Mouse (Mus musculus) heart, postnatal 10 days (tissue): ENCODE measurements around the gene Arhgef11. TPM values are rescaled to one million over a fixed set of nuclear protein-coding genes. Genes with fewer than 3 reads are reported as not detected.

Source experiments
- DNase-seq, 2 experiments: peaks; one replicate each; pipeline ENCODE4 v3.0.0; 2021
- intact Hi-C: fragments of 180-260 bp; cut with DNase I; formaldehyde crosslinking; loops from one replicate; pipeline ENCODE4 v1.15.1; 2025
- total RNA-seq, 2 experiments: library from RNA; stranded (reverse); gene quantifications; 2 replicates each; pipeline ENCODE4 v1.2.3; 2021

Arhgef11 gene
- total RNA-seq, 2 experiments from 2014 or later = 23.0 to 23.1 TPM

DNA sequence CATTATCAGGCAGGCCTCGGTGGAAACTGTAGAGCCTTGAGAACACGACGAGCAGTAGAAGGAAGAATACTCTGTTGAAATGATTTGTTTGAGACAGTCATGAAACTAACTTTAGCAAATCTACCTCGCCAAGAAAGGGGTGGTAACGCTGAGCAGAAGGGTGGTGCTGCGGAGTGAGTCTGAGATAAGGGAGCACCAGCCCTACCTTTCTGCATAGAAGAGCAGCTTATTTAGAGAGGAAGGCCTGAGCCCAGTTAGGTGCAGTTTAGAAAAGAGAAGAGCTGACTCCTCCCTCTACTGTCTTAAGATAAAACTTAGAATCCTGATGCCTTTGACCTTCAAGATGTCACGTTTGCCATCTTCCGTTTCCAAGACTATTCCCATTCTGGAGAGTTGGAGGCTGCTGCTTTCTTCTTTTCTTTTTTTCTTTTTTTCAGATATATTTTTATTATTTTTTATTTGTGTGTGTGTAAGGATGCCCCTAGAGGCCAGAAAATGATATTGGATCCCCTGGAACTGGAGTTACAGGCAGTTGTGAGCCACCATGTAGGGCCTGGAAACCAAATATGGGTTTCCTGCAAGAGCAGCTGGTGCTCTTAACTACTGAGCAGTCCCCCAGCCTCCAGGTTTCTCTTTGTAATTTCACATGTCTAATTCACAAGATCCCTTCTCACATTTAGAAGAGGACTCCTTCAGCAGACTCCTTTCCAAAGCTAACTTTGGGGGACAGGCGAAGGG lies 42.5 kb downstream of the Arhgef11 start:
- peak in 1 of 2 experiments; percentile 15 for DNase-seq
- intact Hi-C loops = no loop called here

DNA sequence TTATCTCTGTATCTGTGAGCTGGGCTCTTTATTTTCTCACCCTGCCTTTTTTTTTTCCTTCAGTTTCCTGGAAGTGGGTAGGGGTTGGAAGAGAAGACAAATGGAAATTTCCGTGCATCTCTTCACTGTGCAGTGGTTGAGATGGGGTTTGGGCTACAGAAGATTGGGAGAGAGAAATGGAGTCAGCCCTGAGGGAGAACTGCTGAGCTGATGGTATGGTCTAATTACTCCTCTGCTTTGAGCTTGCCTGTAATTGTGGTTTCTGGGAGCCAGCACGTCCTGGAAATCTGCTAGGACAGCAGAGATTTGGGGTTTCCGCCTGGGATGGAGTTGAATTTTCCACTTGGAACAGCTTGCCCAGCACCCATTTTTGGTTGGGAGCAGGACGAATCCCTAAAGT lies 43.1 kb downstream of the Arhgef11 start:
- DNase-seq = no peak

DNA sequence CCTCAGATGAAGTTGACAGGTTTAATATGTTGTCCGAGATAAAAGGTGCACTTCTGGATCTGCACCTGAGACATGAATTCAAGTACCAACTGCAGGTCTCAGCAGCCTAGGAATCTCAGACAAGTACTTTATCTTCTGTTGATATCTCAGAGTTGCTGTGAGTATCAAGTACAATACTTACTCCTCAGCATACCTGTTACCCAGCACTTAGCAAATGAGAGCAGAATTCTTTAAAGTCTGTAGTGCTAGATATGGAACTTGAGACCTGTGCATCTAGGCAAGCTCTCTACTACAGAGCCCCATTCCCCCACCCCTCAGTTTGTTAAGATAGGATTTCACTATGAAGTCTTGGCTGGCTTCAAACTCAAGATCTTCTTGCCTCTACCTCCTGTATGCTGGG lies 43.9 kb downstream of the Arhgef11 start:
- intact Hi-C loops = no loop called here
- no peak for DNase-seq

More for the DNA sequence above, 43.1 kb downstream of the Arhgef11 start:
- intact Hi-C loops = no loop called here

DNA sequence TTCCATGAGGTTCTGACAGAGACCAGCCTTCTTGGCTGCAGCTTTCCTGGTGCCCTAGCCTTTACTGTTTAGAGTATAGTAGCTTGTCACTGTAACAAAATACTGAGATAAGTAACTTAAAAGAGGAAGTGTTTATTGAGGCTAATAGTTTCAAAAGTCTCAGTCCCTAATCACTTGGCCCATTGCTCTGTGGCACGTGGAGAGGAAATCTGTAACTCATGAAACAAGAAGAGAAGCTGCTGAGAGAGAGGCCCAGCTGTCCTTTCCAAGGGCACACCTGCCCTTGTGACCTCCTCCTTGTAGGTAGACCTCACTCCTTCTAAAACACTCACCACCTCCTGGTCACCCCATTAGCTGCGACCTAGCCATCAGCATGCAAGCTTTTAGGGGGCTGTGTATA lies 101.2 kb downstream of the Arhgef11 start:
- no peak for DNase-seq
- intact Hi-C loops = no loop called here

DNA sequence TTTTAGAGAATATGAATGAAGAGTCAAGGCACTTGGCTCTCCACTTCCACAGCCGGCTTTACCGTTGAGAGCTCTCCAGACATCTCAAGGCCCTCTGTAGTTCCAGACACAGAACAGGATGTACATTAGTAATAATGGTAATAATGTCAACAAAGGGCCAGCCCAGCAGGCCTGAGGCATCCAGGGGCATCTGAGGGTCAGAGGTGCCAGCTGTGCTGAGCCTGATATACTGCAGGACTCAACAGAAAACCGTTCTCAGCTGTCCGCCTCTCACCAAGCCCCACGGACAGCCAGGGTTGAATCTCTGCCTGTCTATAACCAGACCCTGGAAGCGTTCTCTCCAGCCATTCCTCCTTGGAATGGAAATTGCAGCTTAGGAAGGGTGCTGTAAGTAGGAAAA lies 107.2 kb downstream of the Arhgef11 start:
- no peak for DNase-seq
- intact Hi-C loops = no loop called here

DNA sequence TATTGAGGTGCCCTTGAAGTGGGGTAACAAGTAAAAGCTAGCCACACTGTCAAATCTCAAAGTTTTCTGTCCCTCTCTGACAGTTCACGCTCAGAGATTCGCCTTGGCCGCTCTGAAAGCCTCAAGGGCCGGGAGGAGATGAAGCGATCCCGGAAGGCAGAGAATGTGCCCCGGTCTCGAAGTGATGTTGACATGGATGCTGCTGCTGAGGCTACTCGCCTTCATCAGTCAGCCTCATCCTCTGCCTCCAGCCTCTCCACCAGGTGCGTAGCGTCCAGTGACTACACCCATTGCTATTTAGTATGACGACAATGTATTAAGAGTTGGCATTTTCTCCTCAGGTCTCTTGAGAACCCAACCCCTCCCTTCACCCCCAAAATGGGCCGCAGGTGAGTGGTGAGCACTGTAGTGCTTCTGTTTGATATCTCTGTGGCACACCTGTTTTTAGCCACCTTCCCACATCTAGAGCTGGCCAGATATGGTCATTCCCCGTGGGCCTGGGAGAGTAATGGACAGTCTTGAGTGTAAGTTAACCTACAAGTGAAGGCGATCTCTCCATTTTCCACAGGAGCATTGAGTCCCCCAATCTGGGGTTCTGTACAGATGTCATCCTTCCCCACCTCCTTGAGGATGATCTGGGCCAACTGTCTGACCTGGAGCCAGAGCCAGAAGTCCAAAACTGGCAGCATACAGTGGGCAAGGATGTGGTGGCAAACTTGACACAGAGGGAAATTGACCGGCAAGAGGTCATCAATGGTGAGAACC lies 108.2 kb downstream of the Arhgef11 start:
- intact Hi-C loops = no loop called here
- DNase-seq = no peak

DNA sequence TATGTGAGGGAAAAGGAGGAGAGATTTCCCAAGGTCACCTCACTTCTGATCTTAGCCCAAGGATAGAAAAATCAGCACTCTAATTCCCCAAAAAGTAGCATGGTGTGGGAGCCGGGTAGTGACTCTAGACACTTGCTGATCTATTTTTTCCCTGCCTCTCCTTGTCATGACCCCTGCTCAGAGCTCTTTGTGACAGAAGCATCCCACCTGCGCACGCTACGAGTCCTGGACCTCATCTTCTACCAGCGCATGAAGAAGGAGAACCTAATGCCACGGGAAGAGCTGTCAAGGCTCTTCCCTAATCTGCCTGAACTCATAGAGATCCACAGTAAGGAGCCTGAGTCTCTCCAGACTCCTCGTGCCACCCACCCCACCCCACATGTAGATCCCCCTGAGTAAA lies 108.8 kb downstream of the Arhgef11 start:
- DNase-seq = no peak
- intact Hi-C loops = no loop called here

DNA sequence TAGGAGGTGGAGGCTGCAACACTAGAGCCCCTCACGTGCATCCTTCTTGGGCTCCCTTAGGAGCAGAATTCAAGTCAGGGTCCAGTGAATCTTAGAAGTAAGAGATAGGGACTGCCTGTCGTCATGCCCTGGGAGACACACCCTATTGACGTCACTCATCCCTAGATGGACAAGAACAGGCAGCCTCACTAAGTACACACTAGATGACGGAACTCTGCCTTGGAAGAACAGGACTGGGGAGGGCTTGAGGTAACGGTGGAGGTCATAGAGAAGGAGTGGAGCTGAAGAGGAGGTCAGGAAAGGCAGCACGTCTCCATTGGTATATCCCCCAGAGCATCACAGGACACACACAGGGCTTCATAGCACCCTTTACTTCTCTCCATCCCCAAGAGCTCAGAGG lies 111.3 kb downstream of the Arhgef11 start:
- DNase-seq = no peak
- intact Hi-C loops = no loop called here

DNA sequence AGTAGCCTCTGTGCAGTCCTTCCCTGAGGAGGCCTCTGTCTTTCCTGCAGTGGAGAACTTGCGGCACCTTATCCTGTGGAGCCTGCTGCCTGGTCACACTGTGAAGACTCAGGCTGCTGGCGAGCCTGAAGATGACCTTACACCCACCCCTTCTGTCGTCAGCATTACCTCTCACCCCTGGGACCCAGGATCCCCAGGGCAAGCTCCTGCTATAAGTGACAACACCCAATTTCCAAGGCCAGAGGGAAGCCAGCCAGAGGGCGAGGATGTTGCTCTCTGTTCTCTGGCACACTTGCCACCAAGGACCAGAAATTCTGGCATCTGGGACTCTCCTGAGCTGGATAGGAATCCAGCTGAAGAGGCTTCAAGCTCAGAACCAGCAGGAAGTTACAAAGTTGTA lies 115.7 kb downstream of the Arhgef11 start:
- DNase-seq = no peak
- intact Hi-C loops = no loop called here

DNA sequence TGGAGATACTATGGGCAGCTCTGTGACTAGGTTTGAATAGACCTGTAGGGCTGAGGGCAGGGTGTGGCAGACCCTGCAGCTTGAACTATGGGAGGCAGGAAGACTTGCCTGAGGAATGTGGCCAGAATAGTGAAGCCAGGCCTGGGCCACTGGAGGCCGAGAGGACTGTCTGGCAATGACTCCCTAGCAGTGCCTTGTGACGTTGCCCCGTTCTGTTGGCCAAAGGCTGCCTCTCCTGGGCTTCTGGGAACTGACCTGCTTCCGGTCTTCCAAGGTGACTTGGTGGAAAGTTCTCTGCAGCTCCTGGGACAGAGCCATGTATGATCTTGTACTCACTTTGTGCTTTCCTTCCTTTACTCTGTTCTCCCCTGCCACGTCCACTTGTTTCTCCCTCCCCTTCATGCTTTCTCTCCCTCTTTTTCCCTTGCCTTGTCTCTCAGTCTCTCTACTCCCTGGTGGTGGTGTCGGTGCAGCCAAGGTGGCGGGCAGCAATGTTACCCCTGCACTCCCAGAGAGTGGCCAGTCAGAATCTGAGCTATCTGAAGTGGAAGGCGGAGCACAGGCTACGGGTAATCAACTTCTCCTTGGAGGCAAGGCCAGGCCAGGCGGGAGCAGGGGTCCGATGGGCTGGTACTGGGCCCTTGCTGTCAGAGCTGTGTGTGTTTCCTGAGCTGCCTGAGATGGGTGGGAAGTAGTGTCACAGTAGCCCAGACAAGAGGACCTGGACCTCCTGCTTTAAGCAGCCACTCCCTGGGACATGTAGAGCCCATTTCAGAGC lies 116.8 kb downstream of the Arhgef11 start:
- intact Hi-C loops = no loop called here
- no peak for DNase-seq

DNA sequence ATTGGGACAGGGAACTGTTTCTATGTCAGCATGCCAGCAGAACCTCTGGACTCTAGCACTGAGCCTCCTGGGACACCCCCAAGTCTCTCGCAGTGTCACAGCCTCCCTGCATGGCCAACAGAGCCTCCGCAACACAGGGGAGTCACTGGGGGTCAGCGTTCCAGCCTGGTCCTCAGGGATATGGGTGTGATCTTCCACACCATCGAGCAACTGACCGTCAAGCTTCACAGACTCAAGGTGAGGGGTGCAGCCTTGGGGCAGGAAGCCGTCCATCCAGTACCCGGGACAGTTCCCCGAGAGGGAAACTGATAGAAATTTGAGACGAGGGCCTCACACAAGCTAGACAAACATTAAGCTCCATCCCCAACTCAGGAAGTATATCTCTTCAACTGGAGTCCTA lies 118.0 kb downstream of the Arhgef11 start:
- intact Hi-C loops = no loop called here

DNA sequence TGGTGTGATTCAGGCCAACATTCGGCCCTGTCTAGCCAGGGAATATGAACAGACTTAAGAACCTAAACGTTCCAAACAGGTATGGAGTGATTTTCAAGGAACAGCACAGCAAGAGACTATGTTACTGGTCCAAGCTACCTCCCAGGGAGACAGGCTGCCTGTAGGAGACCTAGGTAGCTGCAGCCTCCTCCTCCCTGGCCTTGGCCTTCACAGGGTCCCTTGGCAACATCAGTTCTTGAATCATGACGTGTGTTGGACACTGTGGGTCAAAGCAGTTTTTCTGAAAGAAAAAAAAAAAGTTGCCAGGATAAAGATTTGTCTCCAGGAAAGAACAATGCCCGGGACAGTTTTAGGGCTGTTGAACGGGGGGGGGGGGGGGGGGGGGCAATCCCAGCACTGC lies 121.5 kb downstream of the Arhgef11 start:
- intact Hi-C loops = no loop called here
- DNase-seq = no peak

More for the DNA sequence above, 118.0 kb downstream of the Arhgef11 start:
- no peak for DNase-seq

DNA sequence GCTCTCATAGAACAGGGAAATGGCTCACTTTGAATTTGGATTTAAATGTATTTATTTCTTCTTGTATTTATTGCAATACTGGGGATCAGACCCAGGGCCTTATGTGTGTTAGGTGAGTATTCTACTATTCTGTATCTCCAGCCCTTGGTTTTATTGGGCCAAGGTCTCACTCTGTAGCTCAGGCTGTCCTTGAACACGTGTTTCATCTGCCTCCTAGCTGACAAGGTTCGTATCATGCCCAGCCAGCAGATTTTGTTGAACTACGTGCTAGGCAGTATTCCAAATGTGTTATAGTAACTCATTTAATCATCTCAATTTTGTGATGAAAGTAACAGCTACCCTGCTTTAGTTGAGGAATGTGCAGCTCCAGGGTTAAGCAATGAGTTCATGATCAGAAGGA lies 124.7 kb downstream of the Arhgef11 start:
- DNase-seq = no peak

DNA sequence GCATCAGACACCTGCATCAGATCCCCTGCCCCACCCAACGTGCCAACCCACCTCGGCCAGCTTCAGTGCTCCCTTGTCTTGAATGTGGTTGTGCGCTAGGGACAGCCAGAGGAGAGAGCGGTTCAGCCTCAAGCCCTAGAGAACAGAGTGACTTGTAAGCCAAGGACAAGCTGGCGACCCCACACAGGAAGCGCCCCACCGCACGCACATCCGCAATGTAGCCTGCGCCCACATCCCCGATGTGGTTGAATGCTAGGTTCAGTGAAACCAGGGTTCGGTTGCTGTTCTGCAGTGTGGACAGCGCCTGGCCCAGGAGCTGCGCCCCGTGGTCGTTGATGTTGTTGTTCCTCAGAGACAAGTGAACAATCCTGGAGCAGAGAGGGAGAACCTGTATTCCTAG lies 125.4 kb downstream of the Arhgef11 start:
- intact Hi-C loops = no loop called here
- no peak for DNase-seq

More for the DNA sequence above, 124.7 kb downstream of the Arhgef11 start:
- intact Hi-C loops = no loop called here

DNA sequence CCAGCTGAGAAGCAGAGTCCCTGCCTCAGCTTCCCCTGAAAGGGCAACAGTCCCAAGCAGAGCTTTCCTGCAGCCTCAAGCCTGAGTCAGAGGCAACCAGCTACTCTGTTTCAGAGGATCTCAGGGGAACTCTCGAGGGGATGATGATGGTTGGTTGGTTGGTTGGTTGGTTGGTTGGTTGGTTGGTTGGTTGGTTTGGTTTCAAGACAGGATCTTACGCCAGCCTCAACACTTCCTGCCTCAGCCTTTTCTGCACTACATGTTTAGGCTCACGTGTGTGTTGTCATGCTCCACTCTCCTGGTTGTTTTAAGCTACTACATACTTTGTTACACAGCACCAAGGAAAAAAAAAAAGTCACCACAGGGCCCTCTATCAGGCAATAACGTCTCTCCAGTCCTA lies 126.6 kb downstream of the Arhgef11 start:
- DNase-seq = no peak
- intact Hi-C loops = no loop called here

DNA sequence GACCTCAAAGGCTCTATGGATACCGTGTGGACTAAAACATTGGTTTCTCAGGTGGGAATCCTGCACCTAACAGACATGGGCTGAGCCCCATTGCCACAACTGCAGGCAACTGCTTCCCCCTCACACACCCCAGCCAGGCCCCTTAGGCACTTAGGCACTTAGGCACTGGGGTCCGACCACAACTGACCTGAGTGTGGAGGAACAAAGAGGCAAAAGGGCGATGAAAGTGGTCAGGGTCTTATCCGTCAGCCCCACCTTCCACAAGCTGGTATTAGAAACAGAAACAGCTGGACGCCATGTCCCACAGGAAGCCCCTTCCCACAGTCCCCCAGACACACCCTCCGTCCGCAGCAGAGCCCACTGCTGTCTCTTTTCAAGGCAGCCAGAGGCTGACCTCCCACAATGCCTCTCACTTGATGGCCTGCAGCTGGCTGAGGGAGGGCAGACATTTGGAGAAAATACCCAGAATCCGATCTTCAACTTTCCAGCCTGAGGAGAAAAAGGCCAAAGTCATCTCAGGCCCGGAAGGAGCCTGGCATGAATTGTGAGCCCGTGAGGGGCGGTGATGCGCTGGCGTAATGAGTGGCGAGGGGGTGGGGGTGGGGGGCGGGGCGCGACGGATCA lies 127.8 kb downstream of the Arhgef11 start:
- intact Hi-C loops = no loop called here
- DNase-seq = peak in 1 of 2 experiments; percentile 57

DNA sequence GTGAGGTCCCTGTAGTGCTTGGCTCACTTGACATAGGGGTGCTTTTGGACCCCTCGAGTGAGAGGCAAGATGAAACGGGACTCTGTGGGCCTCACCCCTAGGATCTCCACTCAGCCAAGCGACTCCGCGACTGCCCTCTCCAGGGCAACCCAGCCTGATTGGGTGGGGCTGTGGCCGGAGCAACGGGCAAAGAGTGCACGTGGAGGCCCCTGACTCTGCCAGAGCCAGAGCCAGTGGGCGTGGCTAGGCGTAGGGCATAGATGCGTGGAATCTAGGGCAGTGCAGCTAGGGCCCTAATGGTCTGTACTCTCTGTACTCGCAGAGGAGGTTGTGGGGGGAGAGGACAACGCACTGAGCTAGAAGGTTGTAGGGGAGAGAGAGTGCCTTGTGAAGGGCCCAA lies 131.1 kb downstream of the Arhgef11 start, which contains the start of gene Lrrc71:
Lrrc71 (minus strand) TSS at position 195 of the 400 bp plus-strand sequence.
- no peak for DNase-seq
- intact Hi-C loops = no loop called here

DNA sequence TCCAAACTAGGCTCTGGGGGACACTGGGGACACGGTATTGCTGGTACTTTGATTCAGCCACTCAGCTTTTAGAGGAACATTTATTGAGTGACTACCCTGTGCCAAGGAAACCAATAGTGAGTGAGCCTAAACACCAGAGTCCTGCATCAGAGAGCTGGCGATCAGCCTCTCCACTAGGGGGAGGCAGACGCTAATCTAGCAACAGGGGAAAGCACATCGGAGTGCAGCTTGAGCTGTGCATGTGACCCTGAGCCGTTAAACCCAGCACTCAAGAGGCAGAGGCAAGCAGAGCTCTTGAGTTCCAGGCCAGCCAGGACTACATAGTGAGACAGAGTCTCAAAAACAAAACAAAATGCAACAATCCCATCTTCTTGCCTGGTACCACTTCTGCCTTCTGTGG lies 131.7 kb downstream of the Arhgef11 start:
- intact Hi-C loops = no loop called here

DNA sequence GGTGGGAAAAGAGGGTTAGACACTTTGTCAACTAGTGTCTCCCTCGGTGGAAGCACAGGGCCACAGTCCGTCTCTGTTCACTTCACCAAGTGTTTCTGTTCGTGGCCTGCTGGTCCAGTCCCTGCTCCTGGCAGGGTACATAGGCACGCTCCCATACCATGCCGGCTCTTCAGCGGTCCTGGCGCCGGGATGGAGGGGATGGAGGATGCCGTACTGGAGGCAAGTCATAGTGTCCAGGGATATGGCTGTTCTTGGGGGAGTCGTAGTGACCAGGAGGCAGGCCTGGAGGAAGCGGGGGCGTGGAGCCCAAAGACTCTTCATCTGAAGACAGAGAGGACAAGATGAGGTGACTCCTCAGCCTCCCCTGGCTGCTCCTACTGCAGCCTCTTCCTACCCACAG lies 132.6 kb downstream of the Arhgef11 start:
- no peak for DNase-seq
- intact Hi-C loops = no loop called here

More for the DNA sequence above, 131.7 kb downstream of the Arhgef11 start:
- DNase-seq = peak; percentile 69

DNA sequence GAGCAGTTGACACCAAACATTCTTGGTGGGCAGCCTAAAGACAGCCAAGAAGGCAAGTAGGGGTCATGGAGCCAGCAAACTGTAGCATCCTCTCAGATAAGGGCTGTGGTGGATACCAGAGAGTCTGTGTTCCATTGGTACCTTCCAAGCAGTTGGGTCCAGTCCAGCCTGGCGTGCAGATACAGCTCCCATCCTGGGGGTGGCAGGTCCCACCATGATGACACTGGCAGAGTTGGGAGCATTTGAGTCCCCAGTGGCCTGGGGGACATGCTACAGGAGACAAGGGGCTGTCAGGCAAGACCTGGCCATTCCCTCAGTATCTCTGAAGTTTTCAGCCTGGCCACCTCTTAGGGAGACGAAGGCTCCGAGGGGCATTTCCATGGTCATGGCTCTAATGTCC lies 135.2 kb downstream of the Arhgef11 start:
- no peak for DNase-seq
- intact Hi-C loops = no loop called here

DNA sequence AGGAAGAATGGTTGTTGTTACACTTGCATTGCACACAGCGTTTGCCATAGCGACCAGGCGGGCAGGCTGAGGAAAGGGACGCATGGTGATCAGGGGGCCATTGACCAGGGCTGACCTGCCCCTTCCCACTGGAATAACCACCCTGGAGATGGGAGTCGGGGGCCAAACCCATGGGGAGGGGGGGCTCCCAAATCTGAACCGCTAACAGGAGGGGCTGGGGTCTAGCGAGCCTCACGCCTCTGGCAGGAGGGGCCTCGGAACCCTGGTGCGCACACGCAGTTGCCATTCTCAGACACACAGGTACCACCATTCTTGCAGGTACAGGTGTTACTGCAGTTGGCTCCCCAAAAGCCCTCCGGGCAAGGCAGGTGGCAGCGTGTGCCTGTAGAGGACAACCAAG lies 136.5 kb downstream of the Arhgef11 start:
- no peak for DNase-seq
- intact Hi-C loops = no loop called here
